Mouse (Mus musculus): ENCODE measurements at regions not wholly inside any gene's neighbourhood (a gene's known extent, or its start where the extent isn't known, plus 50 kb on each side); places are given as distances from the start of the nearest gene placed in this dataset.

GRCm38 (mm10) chr2:128503136-128503935 is 87.7 kb upstream of the Spdye4c start:
- Histone ChIP-seq H3K27ac (no peak overlapping the region), H3K9ac (no peak overlapping the region), H3K36me3 (no peaks in the 10 kb centered on the region), H3K9me3 (no peaks in the 10 kb centered on the region; the same call in 1 of the 2 replicates), H3K4me3 (no peak overlapping the region), H3K27me3 (replicated peaks) (no peaks in the 10 kb centered on the region), H3K4me1 (no peaks in the 10 kb centered on the region), H3K4me2 (replicated peaks) (no peak overlapping the region)
- 84% methylated on average over 2 of the region's 2 CpGs for WGBS
- no peak for ATAC-seq (ENCODE audit: low FRiP score, low read depth)

GRCm38 (mm10) chr2:128507591-128508243 is 83.3 kb upstream of the Spdye4c start:
- H3K27ac ChIP-seq: no peak overlapping the region
- H3K4me3 ChIP-seq: no peak overlapping the region
- H3K4me1 ChIP-seq: no peaks in the 10 kb centered on the region
- H3K4me2 ChIP-seq (replicated peaks): no peak overlapping the region
- no peak overlapping the region for H3K9ac ChIP-seq
- H3K36me3 ChIP-seq: no peaks in the 10 kb centered on the region
- H3K9me3 ChIP-seq: no peaks in the 10 kb centered on the region
- no peaks in the 10 kb centered on the region for H3K27me3 ChIP-seq (replicated peaks)
- no peak for ATAC-seq (ENCODE audit: low FRiP score, low read depth)
- WGBS: 73% methylated on average over 11 of the region's 11 CpGs

GRCm38 (mm10) chr2:128508244-128508605 is 82.8 kb upstream of the Spdye4c start:
- 93% methylated on average over 2 of the region's 2 CpGs for WGBS
- no peak for ATAC-seq (ENCODE audit: low FRiP score, low read depth)
- H3K4me3 ChIP-seq: no peak overlapping the region
- H3K4me2 ChIP-seq (replicated peaks): no peak overlapping the region
- no peaks in the 10 kb centered on the region for H3K9me3 ChIP-seq
- H3K4me1 ChIP-seq: no peaks in the 10 kb centered on the region
- H3K9ac ChIP-seq: no peak overlapping the region
- no peaks in the 10 kb centered on the region for H3K36me3 ChIP-seq
- no peak overlapping the region for H3K27ac ChIP-seq
- H3K27me3 ChIP-seq (replicated peaks): no peaks in the 10 kb centered on the region

GRCm38 (mm10) chr2:128511291-128511690 is 79.7 kb upstream of the Spdye4c start:
- Histone ChIP-seq H3K36me3 (no peaks in the 10 kb centered on the region), H3K4me2 (replicated peaks) (no peak overlapping the region), H3K27ac (no peak overlapping the region), H3K9ac (no peak overlapping the region), H3K4me3 (no peak overlapping the region), H3K9me3 (no peaks in the 10 kb centered on the region), H3K27me3 (replicated peaks) (no peaks in the 10 kb centered on the region), H3K4me1 (no peaks in the 10 kb centered on the region)
- ATAC-seq (ENCODE audit: low FRiP score, low read depth): no peak
- 75% methylated on average over 6 of the region's 6 CpGs for WGBS

- H3K27me3 ChIP-seq (replicated peaks): no peaks in the 10 kb centered on the region
- H3K4me2 ChIP-seq (replicated peaks): no peak overlapping the region
- no peaks in the 10 kb centered on the region for H3K36me3 ChIP-seq
- no peak overlapping the region for H3K9ac ChIP-seq
- H3K4me3 ChIP-seq: no peak overlapping the region
- 79% methylated on average over 6 of the region's 6 CpGs for WGBS
- H3K27ac ChIP-seq: no peak overlapping the region
- H3K9me3 ChIP-seq: no peaks in the 10 kb centered on the region
- no peaks in the 10 kb centered on the region for H3K4me1 ChIP-seq
- ATAC-seq (ENCODE audit: low FRiP score, low read depth): no peak
Observed at GRCm38 (mm10) chr2:128512852-128513251, 78.2 kb upstream of the Spdye4c start.

DNA sequence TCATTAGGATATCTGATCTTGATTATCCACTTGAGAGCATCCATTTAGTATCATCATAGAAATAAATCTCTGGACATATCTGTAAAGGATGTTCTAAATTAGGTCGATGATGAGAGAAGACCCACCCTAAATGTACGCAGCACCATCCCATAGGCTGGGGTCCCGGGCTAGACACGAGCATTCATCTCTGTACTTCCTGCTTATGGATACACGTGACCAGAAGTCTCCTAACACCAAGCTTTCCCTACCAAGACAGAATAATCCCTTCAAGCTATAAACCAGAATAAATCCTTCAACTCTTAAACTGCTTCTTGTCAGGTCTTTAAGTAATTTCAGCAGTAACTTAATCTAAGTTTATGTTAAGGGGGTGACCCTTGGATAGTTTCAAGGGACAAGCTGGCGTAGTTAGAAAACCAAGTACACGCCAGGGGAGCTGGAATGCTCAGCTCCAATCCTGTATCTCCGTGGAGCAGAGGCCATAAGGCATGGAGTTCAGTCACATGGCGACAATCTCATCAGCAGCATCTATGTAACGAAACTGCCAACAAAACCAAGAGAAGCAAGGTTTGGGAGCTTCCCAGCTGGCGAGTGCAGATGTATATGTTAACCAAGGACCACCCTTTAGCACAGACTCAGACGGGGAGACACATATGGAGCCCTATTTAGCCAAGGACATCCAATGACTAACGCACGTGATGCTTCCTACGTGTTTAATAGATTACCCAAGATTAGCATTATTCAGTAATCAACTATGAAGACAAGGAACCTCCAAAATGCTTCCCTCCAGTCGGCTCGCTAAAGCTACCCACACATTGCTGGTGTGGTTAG is 76.3 kb upstream of the Spdye4c start:
- Histone ChIP-seq H3K36me3 (no peaks in the 10 kb centered on the region), H3K9ac (no peak overlapping the region), H3K4me1 (no peaks in the 10 kb centered on the region), H3K27me3 (replicated peaks) (no peaks in the 10 kb centered on the region), H3K9me3 (no peaks in the 10 kb centered on the region), H3K4me3 (no peak overlapping the region), H3K4me2 (replicated peaks) (no peak overlapping the region), H3K27ac (no peak overlapping the region)
- no peak for ATAC-seq (ENCODE audit: low FRiP score, low read depth)
- 84% methylated on average over 17 of the region's 17 CpGs for WGBS

DNA sequence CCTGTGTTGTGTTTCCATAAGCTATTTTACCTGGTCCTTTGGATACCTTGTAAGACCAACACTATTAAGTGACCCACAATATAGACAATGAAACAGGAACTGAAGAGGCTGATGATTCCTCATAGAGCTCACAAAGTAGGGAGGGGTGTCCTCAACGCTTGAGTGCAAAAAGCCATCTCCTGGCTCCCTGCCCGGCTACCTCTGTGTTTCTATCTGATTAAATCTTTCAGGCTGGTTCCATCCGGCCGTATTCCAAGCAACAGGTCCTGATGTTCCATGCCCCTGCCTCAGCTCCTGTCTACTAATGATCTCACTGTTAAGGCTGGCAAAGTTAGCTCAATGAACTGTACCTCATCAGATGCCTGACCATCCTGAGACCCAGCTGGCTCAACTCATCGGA is 75.3 kb upstream of the Spdye4c start:
- no peaks in the 10 kb centered on the region for H3K36me3 ChIP-seq
- H3K4me1 ChIP-seq: no peaks in the 10 kb centered on the region
- WGBS: 88% methylated on average over 5 of the region's 5 CpGs
- ATAC-seq (ENCODE audit: low FRiP score, low read depth): no peak
- no peak overlapping the region for H3K4me2 ChIP-seq (replicated peaks)
- no peaks in the 10 kb centered on the region for H3K9me3 ChIP-seq
- no peak overlapping the region for H3K27ac ChIP-seq
- no peak overlapping the region for H3K9ac ChIP-seq
- no peak overlapping the region for H3K4me3 ChIP-seq
- H3K27me3 ChIP-seq (replicated peaks): no peaks in the 10 kb centered on the region

GRCm38 (mm10) chr2:128516694-128517093 is 74.3 kb upstream of the Spdye4c start:
- no peaks in the 10 kb centered on the region for H3K36me3 ChIP-seq
- no peaks in the 10 kb centered on the region for H3K4me1 ChIP-seq
- H3K27me3 ChIP-seq (replicated peaks): no peaks in the 10 kb centered on the region
- H3K4me3 ChIP-seq: no peak overlapping the region
- H3K4me2 ChIP-seq (replicated peaks): no peak overlapping the region
- 81% methylated on average over 9 of the region's 9 CpGs for WGBS
- no peak overlapping the region for H3K9ac ChIP-seq
- H3K27ac ChIP-seq: no peak overlapping the region
- no peak for ATAC-seq (ENCODE audit: low FRiP score, low read depth)
- H3K9me3 ChIP-seq: no peaks in the 10 kb centered on the region

DNA sequence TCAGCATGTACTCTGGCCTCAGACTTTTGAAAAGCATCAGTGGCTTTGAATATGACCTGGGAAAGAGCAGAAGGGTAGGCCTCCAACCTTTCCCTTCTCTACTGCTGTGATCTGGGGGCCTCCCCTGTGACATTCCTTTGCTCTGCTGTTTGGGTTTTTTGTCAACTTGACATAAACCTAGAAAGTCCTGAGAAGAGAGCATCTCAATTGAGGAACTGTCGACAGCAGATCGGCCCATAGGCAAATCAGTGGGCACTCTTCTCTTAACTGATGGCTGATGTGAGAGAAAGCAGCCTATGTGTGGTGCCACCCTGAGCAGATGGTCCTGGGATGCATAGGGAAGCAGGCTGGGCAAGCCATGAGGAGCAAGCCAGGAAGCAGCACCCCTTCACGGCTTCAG is 72.9 kb upstream of the Spdye4c start:
- no peaks in the 10 kb centered on the region for H3K4me1 ChIP-seq
- 93% methylated on average over 3 of the region's 3 CpGs for WGBS

DNA sequence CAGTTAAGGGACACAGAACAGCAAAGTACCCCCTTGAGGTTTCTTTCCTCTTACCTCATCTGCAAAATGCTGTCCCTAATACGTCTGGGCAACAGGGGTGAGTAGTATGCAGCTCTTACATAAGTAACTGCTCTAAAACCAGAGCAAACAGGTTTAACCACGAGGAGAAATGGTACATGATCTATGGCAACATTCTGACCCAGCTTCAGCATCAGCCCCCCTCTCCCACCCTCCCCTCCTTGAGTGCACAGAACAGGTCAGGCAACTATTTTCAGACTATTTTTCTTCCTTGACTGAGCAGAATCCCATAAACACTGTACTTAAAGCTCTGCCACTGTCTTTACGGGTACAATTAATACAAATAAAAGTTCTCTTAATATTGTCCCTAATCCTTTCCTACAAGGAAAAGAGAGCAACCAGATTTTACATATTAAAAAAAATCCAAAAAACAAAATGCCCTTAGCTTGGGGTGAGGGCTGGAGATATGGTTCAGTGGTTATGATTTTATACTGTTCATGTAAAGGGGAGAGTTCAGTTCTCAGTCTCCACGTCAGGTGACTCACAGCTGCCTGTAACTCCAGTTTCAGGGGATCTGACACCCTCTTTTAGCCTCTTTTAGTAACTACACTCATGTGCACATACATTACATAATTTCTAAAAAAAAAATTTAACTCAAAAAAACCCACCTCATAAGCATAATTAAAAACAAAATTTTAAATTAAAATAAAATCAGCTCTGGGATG is 69.1 kb upstream of the Spdye4c start:
- H3K4me2 ChIP-seq (replicated peaks): no peak overlapping the region
- H3K27ac ChIP-seq: no peak overlapping the region
- H3K9ac ChIP-seq: no peak overlapping the region
- no peak overlapping the region for H3K4me3 ChIP-seq
- 66% methylated on average over 4 of the region's 4 CpGs for WGBS
- no peaks in the 10 kb centered on the region for H3K4me1 ChIP-seq
- no peaks in the 10 kb centered on the region for H3K9me3 ChIP-seq
- H3K27me3 ChIP-seq (replicated peaks): no peaks in the 10 kb centered on the region
- H3K36me3 ChIP-seq: no peaks in the 10 kb centered on the region
- no peak for ATAC-seq (ENCODE audit: low FRiP score, low read depth)

More for the DNA sequence above, 72.9 kb upstream of the Spdye4c start:
- Histone ChIP-seq H3K27ac (no peak overlapping the region), H3K4me3 (no peak overlapping the region), H3K36me3 (no peaks in the 10 kb centered on the region), H3K9me3 (no peaks in the 10 kb centered on the region), H3K4me2 (replicated peaks) (no peak overlapping the region), H3K27me3 (replicated peaks) (no peaks in the 10 kb centered on the region), H3K9ac (no peak overlapping the region)
- no peak for ATAC-seq (ENCODE audit: low FRiP score, low read depth)

DNA sequence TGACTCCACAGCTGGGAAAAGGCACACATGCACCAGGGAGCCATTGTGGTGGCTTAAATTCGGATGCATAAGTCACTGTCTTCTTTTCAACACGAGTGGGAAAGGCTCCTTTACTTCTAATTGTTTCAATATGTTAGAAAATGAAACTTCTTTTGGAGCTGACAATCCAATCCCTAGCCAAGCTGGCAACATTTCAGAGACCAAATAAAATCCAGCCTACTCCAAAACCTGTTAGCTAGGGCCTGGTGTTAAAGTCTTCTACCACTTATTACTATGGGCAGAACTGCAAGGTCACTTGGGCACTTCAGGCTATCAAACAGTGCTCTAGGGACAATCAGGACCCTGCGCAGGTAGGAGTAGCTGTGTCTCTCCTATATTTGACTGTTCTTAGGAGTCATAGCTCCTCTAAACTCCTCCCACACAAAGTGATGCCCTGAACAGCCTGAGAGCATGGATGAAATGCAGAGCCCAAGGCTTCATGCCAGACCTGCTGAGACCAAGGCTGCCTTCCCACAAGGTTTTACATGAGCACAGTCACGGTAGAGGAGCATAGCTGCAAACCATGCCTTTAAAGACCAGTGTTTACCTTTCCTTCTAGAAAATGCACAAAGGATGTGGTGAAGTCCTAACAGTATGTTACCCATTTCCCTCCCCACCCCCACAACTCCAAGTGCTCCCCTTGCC is 67.4 kb upstream of the Spdye4c start:
- H3K36me3 ChIP-seq: no peaks in the 10 kb centered on the region
- H3K27me3 ChIP-seq (replicated peaks): no peaks in the 10 kb centered on the region
- 77% methylated on average over 4 of the region's 4 CpGs for WGBS
- no peak overlapping the region for H3K4me3 ChIP-seq
- no peak for ATAC-seq (ENCODE audit: low FRiP score, low read depth)
- no peak overlapping the region for H3K4me2 ChIP-seq (replicated peaks)
- no peak overlapping the region for H3K27ac ChIP-seq
- H3K4me1 ChIP-seq: no peaks in the 10 kb centered on the region
- H3K9ac ChIP-seq: no peak overlapping the region
- H3K9me3 ChIP-seq: no peaks in the 10 kb centered on the region
